Mouse (Mus musculus) MEL (cell line): ENCODE data around the gene Rab5a. TPM values are rescaled to one million over a fixed set of nuclear protein-coding genes. Genes with fewer than 3 reads are reported as not detected.

Experiments
- DNase-seq: peaks from one replicate; pipeline ENCODE4 v3.0.0; 2011; ENCODE audit warnings: low read depth, low spot score
- H3K27ac ChIP-seq: 2 replicates; pipeline ENCODE4 v1.5.1; 2012; ENCODE audit warnings: low read depth, mild to moderate bottlenecking, control low read depth, low read length, moderate library complexity; ENCODE audit not compliant: control insufficient read depth
- H3K27me3 ChIP-seq, 2 experiments: fragments of 150-350 bp in 1 of 2; sonication (generic) in 1 of 2; 2 replicates each; pipeline ENCODE4 v1.6.1; 2012; ENCODE audit warnings: low read length in 2 of 2, mild to moderate bottlenecking in 2 of 2, improper control_type of control experiment in 1 of 2, moderate library complexity in 1 of 2; ENCODE audit not compliant: insufficient read depth in 2 of 2, control insufficient read depth in 1 of 2
- H3K36me3 ChIP-seq, 2 experiments: 2 replicates each; pipeline ENCODE4 v1.6.1; 2012 to 2014; ENCODE audit warnings: low read length in 2 of 2, improper control_type of control experiment in 1 of 2, inconsistent platforms in 1 of 2, mild to moderate bottlenecking in 1 of 2; ENCODE audit not compliant: insufficient read depth in 2 of 2, control insufficient read depth in 1 of 2
- H3K4me1 ChIP-seq, 2 experiments: fragments of 150-350 bp in 1 of 2; sonication (generic) in 1 of 2; 2 replicates each; pipeline ENCODE4 v1.6.1; 2012; ENCODE audit warnings: low read length in 2 of 2, improper control_type of control experiment in 1 of 2, mild to moderate bottlenecking in 1 of 2; ENCODE audit not compliant: insufficient read depth in 2 of 2, control insufficient read depth in 1 of 2
- H3K4me3 ChIP-seq, 2 experiments: fragments of 150-350 bp in 1 of 2; sonication (generic) in 1 of 2; 2 replicates each; pipeline ENCODE4 v1.5.1; 2012; ENCODE audit warnings: low read depth in 2 of 2, low read length in 2 of 2, mild to moderate bottlenecking in 2 of 2, moderate library complexity in 2 of 2, control low read depth in 1 of 2, improper control_type of control experiment in 1 of 2; ENCODE audit not compliant: control insufficient read depth in 1 of 2, insufficient read depth in 1 of 2
- H3K79me2 ChIP-seq: 2 replicates; pipeline ENCODE4 v1.6.1; 2012; ENCODE audit warnings: mild to moderate bottlenecking, low read length, moderate library complexity; ENCODE audit not compliant: control insufficient read depth, poor library complexity, insufficient read depth
- H3K9ac ChIP-seq: 2 replicates; pipeline ENCODE4 v1.6.1; 2012; ENCODE audit warnings: low read depth, mild to moderate bottlenecking, control low read depth, low read length, moderate library complexity; ENCODE audit not compliant: control insufficient read depth, poor library complexity, severe bottlenecking
- H3K9me3 ChIP-seq: fragments of 150-350 bp; sonication (generic); replicated peaks from 2 replicates; pipeline ENCODE4 v1.6.1; 2012; ENCODE audit warnings: mild to moderate bottlenecking, low read length, improper control_type of control experiment, moderate library complexity; ENCODE audit not compliant: insufficient read depth
- BHLHE40 ChIP-seq: IDR thresholded peaks from 2 replicates; pipeline ENCODE4 v1.6.1; 2012; ENCODE audit warnings: low read depth, mild to moderate bottlenecking, inconsistent platforms, low read length, improper control_type of control experiment, borderline replicate concordance
- CHD1 ChIP-seq: IDR thresholded peaks from 2 replicates; pipeline ENCODE4 v1.6.1; 2012; ENCODE audit warnings: low read depth, mild to moderate bottlenecking, inconsistent platforms, low read length, improper control_type of control experiment
- CHD2 ChIP-seq: IDR thresholded peaks from 2 replicates; pipeline ENCODE4 v1.6.1; 2011; ENCODE audit warnings: low read length, improper control_type of control experiment
- CTCF ChIP-seq, 3 experiments: IDR thresholded peaks in 2 of 3; conservative IDR thresholded peaks in 1 of 3; 2 replicates each; pipeline ENCODE4 v1.5.1; 2011 to 2012; ENCODE audit warnings: low read length in 3 of 3, low read depth in 2 of 3, mild to moderate bottlenecking in 2 of 3, improper control_type of control experiment in 1 of 3, inconsistent platforms in 1 of 3, mixed read lengths in 1 of 3, moderate library complexity in 1 of 3; ENCODE audit not compliant: control insufficient read depth in 1 of 3, insufficient read depth in 1 of 3, poor library complexity in 1 of 3, severe bottlenecking in 1 of 3
- EP300 ChIP-seq, 2 experiments: IDR thresholded peaks; 2 replicates each; pipeline ENCODE4 v1.6.1; 2011; ENCODE audit warnings: improper control_type of control experiment in 2 of 2, low read length in 2 of 2, low read depth in 1 of 2, mild to moderate bottlenecking in 1 of 2
- ETS1 ChIP-seq: IDR thresholded peaks from 2 replicates; pipeline ENCODE4 v1.6.1; 2012; ENCODE audit warnings: low read depth, mild to moderate bottlenecking, inconsistent platforms, low read length, improper control_type of control experiment, moderate library complexity
- GABPA ChIP-seq: IDR thresholded peaks from 2 replicates; pipeline ENCODE4 v1.6.1; 2012; ENCODE audit warnings: low read depth, mild to moderate bottlenecking, inconsistent platforms, low read length, improper control_type of control experiment, moderate library complexity
- GATA1 ChIP-seq: IDR thresholded peaks from 2 replicates; pipeline ENCODE4 v1.6.1; 2011; ENCODE audit warnings: low read depth, low read length, improper control_type of control experiment
- JUND ChIP-seq: IDR thresholded peaks from 2 replicates; pipeline ENCODE4 v1.6.1; 2011; ENCODE audit warnings: low read depth, mild to moderate bottlenecking, improper control_type of control experiment, low read length
- MAX ChIP-seq: IDR thresholded peaks from 2 replicates; pipeline ENCODE4 v1.6.1; 2011; ENCODE audit warnings: low read length, improper control_type of control experiment
- MXI1 ChIP-seq: IDR thresholded peaks from 2 replicates; pipeline ENCODE4 v1.6.1; 2011; ENCODE audit warnings: mild to moderate bottlenecking, low read depth, low read length, improper control_type of control experiment
- MYC ChIP-seq: IDR thresholded peaks from 2 replicates; pipeline ENCODE4 v1.6.1; 2011; ENCODE audit warnings: low read depth, mild to moderate bottlenecking, low read length, improper control_type of control experiment, moderate library complexity
- NELFE ChIP-seq: IDR thresholded peaks from 2 replicates; pipeline ENCODE4 v1.6.1; 2011; ENCODE audit warnings: low read depth, low read length, improper control_type of control experiment
- NRF1 ChIP-seq: IDR thresholded peaks from 2 replicates; pipeline ENCODE4 v1.6.1; 2014; ENCODE audit warnings: low read depth, mild to moderate bottlenecking, inconsistent platforms, low read length, improper control_type of control experiment, moderate library complexity; ENCODE audit not compliant: poor library complexity, insufficient read depth, severe bottlenecking
- POLR2A ChIP-seq, 2 experiments: IDR thresholded peaks; 2 replicates each; pipeline ENCODE4 v1.6.1; 2011 to 2012; ENCODE audit warnings: low read length in 2 of 2, mild to moderate bottlenecking in 2 of 2, control low read depth in 1 of 2, improper control_type of control experiment in 1 of 2, low read depth in 1 of 2, moderate library complexity in 1 of 2; ENCODE audit not compliant: control insufficient read depth in 1 of 2, insufficient read depth in 1 of 2, poor library complexity in 1 of 2
- POLR2AphosphoS2 ChIP-seq: IDR thresholded peaks from 2 replicates; pipeline ENCODE4 v1.6.1; 2011; ENCODE audit warnings: low read length, improper control_type of control experiment
- RAD21 ChIP-seq: IDR thresholded peaks from 2 replicates; pipeline ENCODE4 v1.6.1; 2011; ENCODE audit warnings: mild to moderate bottlenecking, low read depth, low read length, improper control_type of control experiment
- RCOR1 ChIP-seq: IDR thresholded peaks from 2 replicates; pipeline ENCODE4 v1.6.1; 2012; ENCODE audit warnings: low read depth, mild to moderate bottlenecking, inconsistent platforms, low read length, improper control_type of control experiment
- SIN3A ChIP-seq: IDR thresholded peaks from 2 replicates; pipeline ENCODE4 v1.6.1; 2012; ENCODE audit warnings: low read length, improper control_type of control experiment, inconsistent platforms
- SMC3 ChIP-seq: IDR thresholded peaks from 2 replicates; pipeline ENCODE4 v1.6.1; 2011; ENCODE audit warnings: low read depth, low read length, improper control_type of control experiment
- TBP ChIP-seq: IDR thresholded peaks from 2 replicates; pipeline ENCODE4 v1.8.0; 2011; ENCODE audit warnings: low read depth, low read length, improper control_type of control experiment
- TCF12 ChIP-seq: IDR thresholded peaks from 2 replicates; pipeline ENCODE4 v1.6.1; 2014; ENCODE audit warnings: low read depth, mild to moderate bottlenecking, inconsistent platforms, low read length, improper control_type of control experiment, moderate library complexity
- USF2 ChIP-seq, 2 experiments: IDR thresholded peaks; 2 replicates each; pipeline ENCODE4 v1.6.1; 2011 to 2012; ENCODE audit warnings: improper control_type of control experiment in 2 of 2, low read length in 2 of 2, borderline replicate concordance in 1 of 2, inconsistent platforms in 1 of 2, low read depth in 1 of 2, mild to moderate bottlenecking in 1 of 2; ENCODE audit not compliant: insufficient read depth in 1 of 2
- polyA plus RNA-seq, 2 experiments: library from polyadenylated mRNA; stranded (reverse) in 1 of 2; unstranded in 1 of 2; fragments of >175 nt in 1 of 2; fragments of >200 nt in 1 of 2; gene quantifications; 2 replicates each; pipeline versions ENCODE4 v1.2.1 to v1.2.4; 2012; ENCODE audit warnings: low replicate concordance in 2 of 2, low read depth in 1 of 2; ENCODE audit not compliant: insufficient read length in 2 of 2, insufficient read depth in 1 of 2, missing spikeins in 1 of 2
- total RNA-seq: library from RNA; depleted of rRNA; stranded (reverse); fragments of 300-350 nt; gene quantifications from 2 replicates; pipeline ENCODE4 v1.2.3, GENCODE M21; 2012

Gene Rab5a
- total and polyA plus RNA-seq, 3 experiments: 22.7 to 23.7 TPM; not detected in 1

DNA sequence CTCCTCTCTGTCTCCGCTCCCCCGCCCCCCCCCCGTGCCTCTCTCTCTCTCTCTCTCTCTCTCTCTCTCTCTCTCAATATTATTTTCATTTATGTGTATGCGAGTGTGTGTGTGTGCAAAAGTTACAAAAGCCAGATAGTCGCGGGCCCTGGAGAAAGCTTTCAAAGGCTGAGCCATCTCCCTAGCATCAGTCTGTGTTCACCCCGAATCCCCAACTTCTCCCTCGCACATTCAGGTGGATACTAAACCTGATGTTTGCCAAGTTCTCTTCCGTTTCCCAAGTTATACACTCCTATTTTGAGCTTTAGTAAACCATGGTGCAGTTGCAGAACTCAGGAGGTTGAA is 15.6 kb upstream of the Rab5a start:
- peaks cover 0 to 6% of the 10 kb centered on the region in 2 experiments; a peak in 2 of 4 replicates for H3K36me3 ChIP-seq
- H3K79me2 ChIP-seq: no peaks in the 10 kb centered on the region
- H3K4me1 ChIP-seq: peaks cover 0 to 10% of the 10 kb centered on the region in 2 experiments; a peak in 3 of 4 replicates
- TF ChIP-seq TBP (no peak), GATA1 (no peak), RCOR1 (no peak), POLR2AphosphoS2 (no peak), NRF1 (no peak), CHD2 (no peak), POLR2A (IDR thresholded peaks at IDR 0.05; ENCODE audit: control insufficient read depth in 1 of 2, insufficient read depth in 1 of 2, low read depth in 1 of 2, low read length in 2 of 2, poor library complexity in 1 of 2) (no peak), GABPA (no peak), BHLHE40 (no peak)
- peak overlapping the region in 1 of 2 experiments; percentile 18; a peak in 1 of 4 replicates for H3K4me3 ChIP-seq
- no peaks in the 10 kb centered on the region for H3K9me3 ChIP-seq
- DNase-seq: no peak
- H3K27ac ChIP-seq: no peak overlapping the region
- no peaks in the 10 kb centered on the region; a peak in 2 of 4 replicates for H3K27me3 ChIP-seq
- H3K9ac ChIP-seq: no peak overlapping the region

- TF ChIP-seq CTCF (IDR thresholded peaks at IDR 0.05 in 2 of 3, conservative IDR thresholded peaks at IDR 0.05 in 1 of 3; ENCODE audit: control insufficient read depth in 1 of 3, insufficient read depth in 1 of 3, low read depth in 2 of 3, low read length in 3 of 3, poor library complexity in 1 of 3, severe bottlenecking in 1 of 3): peak in 2 of 3 experiments; percentile 52 to 61; a peak in 5 of 6 replicates
- TF ChIP-seq SMC3: peak; percentile 50
- TF ChIP-seq USF2 (IDR thresholded peaks at IDR 0.05; ENCODE audit: borderline replicate concordance in 1 of 2, insufficient read depth in 1 of 2, low read depth in 1 of 2, low read length in 2 of 2): no peak
- TF ChIP-seq CHD2: no peak
- no peak for TF ChIP-seq NRF1
- no peak for TF ChIP-seq NELFE
- no peak for TF ChIP-seq CHD1
- TF ChIP-seq RAD21: peak; percentile 31
- no peak for TF ChIP-seq POLR2AphosphoS2
Observed at GRCm38 (mm10) chr17:53465569-53465968, 13.5 kb upstream of the Rab5a start.

DNA sequence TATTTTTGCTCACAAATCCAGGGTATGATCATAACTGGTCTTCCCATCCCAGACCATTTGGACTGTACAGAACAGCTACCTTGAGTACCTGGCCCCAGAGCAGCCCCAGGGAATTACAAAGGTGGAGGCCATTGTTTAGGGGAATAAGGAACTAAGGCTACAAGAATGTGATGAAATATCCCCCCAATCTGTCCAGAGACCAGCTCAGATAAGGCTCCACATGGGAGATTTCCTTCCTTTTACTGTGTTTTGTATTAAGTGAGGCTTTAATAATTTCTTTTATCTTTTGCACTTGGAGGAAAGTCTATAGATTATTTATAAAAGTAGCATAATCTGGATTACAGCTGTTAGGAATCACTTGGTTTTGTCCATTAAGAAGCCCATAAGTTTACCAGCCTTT is 10.3 kb upstream of the Rab5a start:
- TF ChIP-seq JUND: no peak
- TF ChIP-seq GATA1: peak; percentile 73
- TF ChIP-seq MAX: no peak
- TF ChIP-seq MYC: 0 out of 2 replicates have a peak, but pooled peaks have one; percentile 30
- peak; percentile 19; the same call in 1 of the 2 replicates for TF ChIP-seq TCF12
- TF ChIP-seq MXI1: no peak
- peak; percentile 56; the same call in 1 of the 2 replicates for TF ChIP-seq RCOR1
- no peak for TF ChIP-seq RAD21
- TF ChIP-seq SIN3A: no peak
- TF ChIP-seq EP300 (IDR thresholded peaks at IDR 0.05; ENCODE audit: low read depth in 1 of 2, low read length in 2 of 2): peak in 1 of 2 experiments; percentile 70; a peak in 2 of 4 replicates
- peak; percentile 59; the same call in 1 of the 2 replicates for TF ChIP-seq ETS1
- TF ChIP-seq, all 39 proteins: peak for 6
- no peaks in the 10 kb centered on the region for H3K9me3 ChIP-seq
- H3K4me1 ChIP-seq: peaks cover 2 to 8% of the 10 kb centered on the region in 2 experiments; a peak in 3 of 4 replicates
- H3K27ac ChIP-seq: peak overlapping the region; percentile 41; the same call in 1 of the 2 replicates
- DNase-seq: peak; percentile 48
- H3K36me3 ChIP-seq: peaks cover 0 to 17% of the 10 kb centered on the region in 2 experiments; a peak in 2 of 4 replicates
- no peak overlapping the region for H3K4me3 ChIP-seq
- no peaks in the 10 kb centered on the region for H3K27me3 ChIP-seq
- H3K79me2 ChIP-seq: no peaks in the 10 kb centered on the region
- no peak overlapping the region for H3K9ac ChIP-seq

More at GRCm38 (mm10) chr17:53465569-53465968, 13.5 kb upstream of the Rab5a start:
- Histone ChIP-seq H3K9ac (no peak overlapping the region), H3K4me1 (peaks cover 2 to 13% of the 10 kb centered on the region in 2 experiments; a peak in 3 of 4 replicates), H3K27ac (no peak overlapping the region), H3K9me3 (no peaks in the 10 kb centered on the region), H3K36me3 (peaks cover 0 to 17% of the 10 kb centered on the region in 2 experiments; a peak in 2 of 4 replicates), H3K79me2 (no peaks in the 10 kb centered on the region), H3K4me3 (no peak overlapping the region), H3K27me3 (no peaks in the 10 kb centered on the region; a peak in 1 of 4 replicates)
- peak; percentile 29 for DNase-seq
